Mouse (Mus musculus) heart, postnatal 10 days (tissue): ENCODE measurements around the gene 6030458C11Rik. TPM values are rescaled to one million over a fixed set of nuclear protein-coding genes. Genes with fewer than 3 reads are reported as not detected.
"Not testable (repeated sequence)": the region's sequence is repeated elsewhere in the genome, so short reads cannot be mapped to it uniquely, and the experiment has no call there.

Experiments used
- DNase-seq, 2 experiments: peaks; one replicate each; pipeline ENCODE4 v3.0.0; 2021
- intact Hi-C: fragments of 180-260 bp; cut with DNase I; formaldehyde crosslinking; loops from one replicate; pipeline ENCODE4 v1.15.1; 2025
- total RNA-seq, 2 experiments: library from RNA; stranded (reverse); gene quantifications; 2 replicates each; pipeline ENCODE4 v1.2.3; 2021

The 6030458C11Rik gene
- total RNA-seq, 2 experiments from 2014 or later = 14.7 to 16.6 TPM

- DNase-seq = no peak
- intact Hi-C loops = loop anchor here (10.0 kb wide), 1 partner anchor 848 kb away; no protein-coding TSS in a partner anchor
These were observed 1.7 kb downstream of the 6030458C11Rik start for GRCm38 (mm10) chr15:12822416-12823395.

DNA sequence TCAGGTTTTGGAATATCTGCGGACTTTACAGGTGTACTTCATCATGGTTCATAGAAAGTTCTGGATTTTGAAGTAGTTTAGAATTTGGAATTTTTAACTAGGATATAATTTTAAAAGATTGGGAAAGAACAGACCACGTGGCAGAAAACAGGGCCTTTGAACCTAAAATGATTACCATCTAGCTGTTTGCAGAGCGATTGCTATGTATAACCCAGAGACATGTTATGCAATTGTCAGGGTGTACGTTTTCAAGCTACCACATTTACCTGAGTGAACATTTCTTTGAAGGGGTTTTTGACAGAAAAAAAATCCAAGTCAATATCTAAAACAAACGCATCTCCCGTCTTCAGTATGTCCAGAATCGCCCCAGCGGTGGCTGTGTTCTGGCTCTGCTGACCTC, 6.9 kb downstream of the 6030458C11Rik start:
- no peak for DNase-seq
- intact Hi-C loops = no loop called here

GRCm38 (mm10) chr15:12812646-12813045, 11.8 kb downstream of the 6030458C11Rik start:
- intact Hi-C loops = no loop called here

DNA sequence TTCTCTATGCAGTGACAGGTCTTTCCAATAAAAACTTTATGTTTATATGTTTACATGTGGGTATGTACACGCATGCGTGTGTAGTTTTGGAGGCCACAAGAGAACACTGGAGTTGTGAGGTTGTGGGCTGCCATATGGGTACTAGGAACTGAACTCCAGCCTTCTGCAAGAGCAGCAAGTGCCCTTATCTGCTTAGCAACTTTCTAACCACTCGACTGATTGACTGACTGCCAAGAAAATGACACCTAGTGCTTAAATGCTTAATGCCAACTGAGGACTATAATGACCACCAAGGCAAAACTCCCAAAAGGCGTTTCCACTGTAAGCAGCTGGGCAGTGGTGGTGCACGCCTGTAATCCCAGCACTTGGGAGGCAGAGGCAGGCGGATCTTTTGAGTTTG, 15.1 kb downstream of the 6030458C11Rik start:
- intact Hi-C loops = no loop called here
- DNase-seq = no peak

More at GRCm38 (mm10) chr15:12812646-12813045, 11.8 kb downstream of the 6030458C11Rik start:
- DNase-seq = no peak

DNA sequence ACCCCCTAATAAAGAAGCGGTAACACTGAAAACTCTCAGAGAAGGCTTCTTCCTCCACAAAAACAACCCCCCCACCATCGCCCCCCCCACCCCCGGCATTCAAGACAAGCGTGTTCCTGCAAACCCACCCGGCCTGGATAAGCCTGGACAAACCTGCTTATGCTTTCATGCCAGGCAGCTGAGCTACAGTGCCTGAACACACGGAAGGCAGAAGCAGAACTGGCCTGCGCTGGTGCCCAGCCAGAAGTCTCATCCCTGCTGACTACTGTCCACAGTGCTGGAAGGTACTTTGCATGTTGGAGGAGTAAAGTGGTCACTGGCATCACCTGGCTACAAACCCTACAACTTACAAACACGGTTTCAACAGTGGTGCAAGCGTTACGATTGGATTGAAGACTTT, 17.4 kb downstream of the 6030458C11Rik start:
- no peak for DNase-seq
- intact Hi-C loops = no loop called here

GRCm38 (mm10) chr15:12805071-12805470, 19.4 kb downstream of the 6030458C11Rik start:
- DNase-seq = no peak
- intact Hi-C loops = no loop called here

GRCm38 (mm10) chr15:12801142-12801506, 23.3 kb downstream of the 6030458C11Rik start:
- DNase-seq, intact Hi-C loops: not testable (repeated sequence)

DNA sequence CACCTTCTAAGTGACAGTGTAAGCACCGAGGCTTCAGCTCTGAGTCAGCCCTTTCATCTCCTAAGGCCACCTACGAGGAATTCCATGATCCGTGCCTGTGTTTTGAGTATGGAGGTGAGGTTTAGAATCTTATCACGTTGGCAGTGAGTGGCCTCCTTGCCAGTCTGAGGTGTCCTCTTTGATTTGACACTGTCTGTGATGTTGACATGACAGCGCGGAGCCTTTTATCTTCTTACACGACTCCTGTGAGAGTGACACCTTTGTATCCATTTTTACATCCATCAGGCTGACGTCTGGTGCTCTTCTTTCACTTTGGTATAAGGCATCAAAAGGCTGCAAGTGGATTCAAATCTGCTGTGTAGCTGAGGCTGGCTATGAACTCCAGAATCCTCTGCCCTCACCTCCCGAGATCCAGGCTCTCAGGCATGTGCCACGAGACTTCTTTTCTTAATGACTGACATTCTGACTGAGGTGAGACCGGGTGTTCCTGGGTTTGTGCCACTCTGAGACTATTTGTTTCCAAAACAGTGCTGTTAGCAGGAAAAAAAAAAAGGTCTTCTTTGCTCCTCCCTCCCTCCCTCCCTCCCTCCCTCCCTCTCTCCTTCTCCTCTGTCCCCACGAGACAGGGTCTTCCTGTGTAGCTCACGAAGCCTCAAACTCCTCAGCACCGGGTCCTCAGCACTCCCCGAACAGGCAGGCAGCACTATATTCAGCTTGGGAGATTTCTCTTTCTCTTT, 23.9 kb downstream of the 6030458C11Rik start:
- intact Hi-C loops = no loop called here
- no peak for DNase-seq

GRCm38 (mm10) chr15:12798043-12798442, 26.4 kb downstream of the 6030458C11Rik start:
- intact Hi-C loops = loop anchor here (5.0 to 10.0 kb wide), 2 partner anchors 523 to 596 kb away; no protein-coding TSS in a partner anchor
- DNase-seq = no peak

DNA sequence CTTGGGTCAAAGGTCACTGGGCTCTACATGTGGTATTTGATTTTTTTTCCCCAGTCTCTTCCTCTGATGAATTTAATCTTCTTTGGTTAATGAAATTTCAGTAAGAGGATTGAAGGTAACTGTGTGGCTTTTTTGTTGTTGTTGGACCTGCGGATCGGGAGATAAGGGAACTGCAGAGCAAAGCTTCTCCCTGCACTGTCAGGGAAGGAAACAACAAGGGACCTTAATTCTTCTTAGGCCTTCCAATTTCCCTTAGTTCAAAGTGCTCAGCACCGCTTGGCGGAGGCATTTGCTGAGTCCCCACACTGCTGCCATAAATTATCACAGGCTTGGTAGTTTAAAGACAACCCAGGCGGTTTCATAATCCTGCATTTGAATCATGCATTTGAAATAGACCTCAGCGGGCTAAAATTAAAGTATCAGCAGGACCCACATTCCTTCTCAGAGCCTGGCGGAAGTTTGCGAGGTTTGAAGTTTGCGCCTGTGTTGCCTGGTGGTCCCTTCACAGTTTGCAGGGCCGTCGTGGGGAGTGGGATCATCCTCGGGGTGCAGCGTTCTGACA, 28.5 kb downstream of the 6030458C11Rik start:
- no peak for DNase-seq
- intact Hi-C loops = loop anchor here (1.0 to 10.0 kb wide), 5 partner anchors 57 to 594 kb away; partner anchors contain the start of gene Pdzd2

- peak; percentile 71 to 84 for DNase-seq
- intact Hi-C loops = loop anchor here (1.0 to 10.0 kb wide), 5 partner anchors 57 to 593 kb away; partner anchors contain the start of gene Pdzd2
These were observed 29.0 kb downstream of the 6030458C11Rik start for GRCm38 (mm10) chr15:12795457-12795894.

DNA sequence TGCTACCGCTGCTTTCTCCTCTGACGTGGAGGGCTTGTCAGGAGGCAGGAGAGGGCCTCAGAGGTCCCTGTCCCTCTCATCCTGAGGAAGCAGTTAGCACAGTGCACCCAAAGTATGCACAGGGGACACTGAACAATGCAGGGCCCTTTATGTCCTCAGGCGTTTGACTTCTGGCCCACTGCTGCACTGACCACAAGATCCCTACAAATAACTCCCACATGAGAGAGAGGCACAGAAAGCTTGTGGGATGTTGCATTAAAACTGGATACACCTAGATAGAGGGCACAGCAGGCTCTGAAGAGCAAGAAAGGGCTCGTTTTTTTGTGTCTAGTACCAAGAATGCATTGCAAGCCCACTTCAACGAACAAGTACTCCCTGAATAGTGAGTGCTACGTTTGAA, 30.1 kb downstream of the 6030458C11Rik start:
- no peak for DNase-seq
- intact Hi-C loops = loop anchor here (2.0 to 10.0 kb wide), 3 partner anchors 56 to 520 kb away; partner anchors contain the start of gene Pdzd2

DNA sequence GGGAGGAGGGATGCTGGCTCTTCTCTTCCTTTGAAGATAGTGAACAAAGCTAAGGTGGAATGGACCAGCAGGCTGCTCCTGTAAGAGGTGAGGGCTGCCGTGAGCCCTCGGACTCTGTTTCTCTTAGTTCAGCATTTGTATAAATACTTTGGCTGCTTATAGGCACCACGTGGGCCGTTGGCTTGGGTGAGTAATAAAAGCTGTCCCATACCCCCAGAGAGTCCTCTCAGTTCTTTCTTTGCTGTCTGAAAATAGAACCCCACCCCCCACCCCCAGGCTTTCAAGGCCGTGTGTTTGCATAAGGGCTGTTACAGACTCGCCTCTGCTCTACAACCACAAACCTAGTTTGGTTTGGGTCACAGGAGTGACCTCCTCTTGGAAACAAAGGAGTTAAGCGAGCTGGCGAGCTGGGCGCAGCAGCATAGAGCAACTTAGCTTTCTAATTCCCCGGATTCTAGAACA, 35.0 kb downstream of the 6030458C11Rik start:
- intact Hi-C loops = no loop called here
- peak; percentile 13 to 19 for DNase-seq

DNA sequence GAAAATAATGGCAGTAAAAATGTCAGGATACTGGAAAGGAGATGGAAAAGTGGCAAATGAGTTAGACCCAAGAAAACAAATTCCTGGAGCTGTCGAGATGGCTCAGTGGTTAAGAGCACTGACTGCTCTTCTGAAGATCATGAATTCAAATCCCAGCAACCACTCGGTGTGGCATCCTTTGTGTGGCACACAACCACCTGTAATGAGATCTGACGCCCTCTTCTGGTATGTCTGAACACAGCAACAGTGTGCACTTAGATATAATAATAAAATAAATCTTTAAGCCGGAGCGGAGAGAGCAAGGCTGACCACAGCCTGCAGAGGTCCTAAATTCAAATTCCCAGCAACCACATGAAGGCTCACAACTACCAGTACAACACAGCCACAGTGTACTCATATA, 35.9 kb downstream of the 6030458C11Rik start:
- no peak for DNase-seq
- intact Hi-C loops = no loop called here

GRCm38 (mm10) chr15:12781729-12782326, 42.6 kb downstream of the 6030458C11Rik start:
- intact Hi-C loops = no loop called here
- no peak for DNase-seq

GRCm38 (mm10) chr15:12781296-12781695, 43.2 kb downstream of the 6030458C11Rik start:
- no peak for DNase-seq
- intact Hi-C loops = no loop called here

DNA sequence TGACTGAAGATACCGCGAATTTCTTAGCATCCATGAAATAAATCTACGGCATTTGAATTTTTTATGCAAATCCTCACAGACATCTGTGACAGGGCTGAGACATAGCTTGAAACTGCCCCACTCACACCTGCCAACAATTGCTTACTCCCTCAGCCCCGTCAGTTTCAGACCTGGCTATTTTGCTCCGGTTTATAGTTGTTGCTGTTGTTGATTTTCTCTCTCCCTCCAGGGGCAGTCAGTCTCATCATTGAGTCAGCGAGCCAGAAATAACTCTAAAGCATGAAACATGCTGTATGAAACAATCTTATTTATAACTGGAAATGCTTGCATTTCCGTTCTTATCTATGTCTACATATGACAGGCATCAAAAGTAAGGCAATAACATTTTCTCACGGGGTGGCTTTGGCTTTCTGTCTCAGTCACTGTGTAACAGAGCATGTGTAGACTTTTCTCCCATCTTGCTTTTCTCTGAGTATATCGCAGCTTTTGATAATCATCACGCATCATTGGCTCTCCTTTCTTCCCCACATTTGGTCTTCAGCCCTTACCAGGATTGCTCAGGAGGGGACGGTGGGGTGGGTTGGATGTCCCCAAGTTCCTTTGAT, 50.2 kb downstream of the 6030458C11Rik start:
- intact Hi-C loops = no loop called here
- DNase-seq = no peak

GRCm38 (mm10) chr15:12770958-12771357, 53.5 kb downstream of the 6030458C11Rik start:
- intact Hi-C loops = no loop called here
- DNase-seq = no peak

GRCm38 (mm10) chr15:12766848-12767247, 57.6 kb downstream of the 6030458C11Rik start:
- intact Hi-C loops = no loop called here
- no peak for DNase-seq

DNA sequence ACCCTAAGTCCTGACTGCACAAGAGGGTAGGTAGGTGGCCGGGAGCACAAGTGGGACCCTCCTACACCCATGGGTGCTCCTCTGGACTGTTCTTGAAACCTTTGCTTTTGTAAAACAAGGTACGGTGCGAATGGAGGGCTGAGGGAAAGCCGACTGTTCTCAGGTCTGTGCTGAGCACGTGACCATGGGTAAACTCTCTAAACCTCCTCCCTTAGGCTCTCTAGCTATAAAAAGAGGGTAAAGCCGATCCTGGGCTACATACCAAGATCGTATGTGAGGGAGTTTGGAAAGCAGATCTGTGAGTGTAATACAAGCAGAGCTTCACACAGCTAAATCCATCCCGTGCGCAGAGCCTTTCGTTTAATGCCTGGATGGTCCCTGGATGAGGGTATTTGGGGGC, 61.3 kb downstream of the 6030458C11Rik start:
- intact Hi-C loops = no loop called here
- DNase-seq = no peak
